Mouse (Mus musculus): ENCODE measurements around the gene Ppp2r2d.

Gene Ppp2r2d

GRCm38 (mm10) chr7:138854201-138854600 lies 8.3 kb downstream of the Ppp2r2d start:
- intact Hi-C loops (cut with DNase I) = no loop called here

GRCm38 (mm10) chr7:138856670-138857069 lies 10.8 kb downstream of the Ppp2r2d start:
- intact Hi-C loops (cut with DNase I) = no loop called here

- intact Hi-C loops (cut with DNase I) = loop anchor here (5.0 kb wide), 1 partner anchor 33 kb away; no protein-coding TSS in a partner anchor
Observed at GRCm38 (mm10) chr7:138863950-138864572, 18.2 kb downstream of the Ppp2r2d start.

- intact Hi-C loops (cut with DNase I) = loop anchor here (5.0 kb wide), 1 partner anchor 33 kb away; no protein-coding TSS in a partner anchor
Observed at GRCm38 (mm10) chr7:138864776-138865175, 18.9 kb downstream of the Ppp2r2d start.

GRCm38 (mm10) chr7:138867286-138867685 lies 21.4 kb downstream of the Ppp2r2d start:
- intact Hi-C loops (cut with DNase I) = no loop called here

- intact Hi-C loops (cut with DNase I) = no loop called here
Observed at GRCm38 (mm10) chr7:138868316-138868715, 22.4 kb downstream of the Ppp2r2d start.

GRCm38 (mm10) chr7:138872956-138873355 lies 27.1 kb downstream of the Ppp2r2d start:
- intact Hi-C loops (cut with DNase I) = no loop called here

- intact Hi-C loops (cut with DNase I) = no loop called here
Observed at GRCm38 (mm10) chr7:138875031-138875430, 29.2 kb downstream of the Ppp2r2d start.

- intact Hi-C loops (cut with DNase I) = no loop called here
Observed at GRCm38 (mm10) chr7:138883724-138884123, 37.8 kb downstream of the Ppp2r2d start.

- intact Hi-C loops (cut with DNase I) = no loop called here
Observed at GRCm38 (mm10) chr7:138885365-138886289, 39.7 kb downstream of the Ppp2r2d start.

- intact Hi-C loops (cut with DNase I) = loop anchor here (5.0 kb wide), 1 partner anchor 36 kb away; no protein-coding TSS in a partner anchor
Observed at GRCm38 (mm10) chr7:138898122-138898521, 52.2 kb downstream of the Ppp2r2d start.

- intact Hi-C loops (cut with DNase I) = loop anchor here (5.0 kb wide), 1 partner anchor 36 kb away; no protein-coding TSS in a partner anchor
Observed at GRCm38 (mm10) chr7:138898743-138899142, 52.9 kb downstream of the Ppp2r2d start.

- intact Hi-C loops (cut with DNase I) = no loop called here
Observed at GRCm38 (mm10) chr7:138903886-138904435, 58.1 kb downstream of the Ppp2r2d start.

- intact Hi-C loops (cut with DNase I) = no loop called here
Observed at GRCm38 (mm10) chr7:138906441-138906840, 60.6 kb downstream of the Ppp2r2d start.

- intact Hi-C loops (cut with DNase I) = no loop called here
Observed at GRCm38 (mm10) chr7:138907043-138907442, 61.2 kb downstream of the Ppp2r2d start.

GRCm38 (mm10) chr7:138907976-138908375 lies 62.1 kb downstream of the Ppp2r2d start:
- intact Hi-C loops (cut with DNase I) = no loop called here

- intact Hi-C loops (cut with DNase I) = no loop called here
Observed at GRCm38 (mm10) chr7:138908768-138909276, 62.9 kb downstream of the Ppp2r2d start.

- intact Hi-C loops (cut with DNase I) = no loop called here
Observed at GRCm38 (mm10) chr7:138909277-138910192, 63.7 kb downstream of the Ppp2r2d start, which contains the start of gene Bnip3. Gene Bnip3 (minus strand): TSS chr7:138909519.

- intact Hi-C loops (cut with DNase I) = no loop called here
Observed at GRCm38 (mm10) chr7:138910193-138910562, 64.3 kb downstream of the Ppp2r2d start.

- intact Hi-C loops (cut with DNase I) = no loop called here
Observed at GRCm38 (mm10) chr7:138913616-138914015, 67.7 kb downstream of the Ppp2r2d start.

All from adrenal gland (tissue).